Mouse (Mus musculus) liver, postnatal 0 days (tissue): ENCODE measurements around the gene Rnf121.

Experiments
- CTCF ChIP-seq: sonication (generic); IDR thresholded peaks from 2 replicates; pipeline ENCODE4 v1.5.1; 2016; ENCODE audit warnings: antibody characterized with exemption, low read depth
- EP300 ChIP-seq: IDR thresholded peaks from 2 replicates; pipeline ENCODE4 v1.6.1; 2016; ENCODE audit warnings: antibody characterized with exemption, low read depth, mild to moderate bottlenecking

DNA sequence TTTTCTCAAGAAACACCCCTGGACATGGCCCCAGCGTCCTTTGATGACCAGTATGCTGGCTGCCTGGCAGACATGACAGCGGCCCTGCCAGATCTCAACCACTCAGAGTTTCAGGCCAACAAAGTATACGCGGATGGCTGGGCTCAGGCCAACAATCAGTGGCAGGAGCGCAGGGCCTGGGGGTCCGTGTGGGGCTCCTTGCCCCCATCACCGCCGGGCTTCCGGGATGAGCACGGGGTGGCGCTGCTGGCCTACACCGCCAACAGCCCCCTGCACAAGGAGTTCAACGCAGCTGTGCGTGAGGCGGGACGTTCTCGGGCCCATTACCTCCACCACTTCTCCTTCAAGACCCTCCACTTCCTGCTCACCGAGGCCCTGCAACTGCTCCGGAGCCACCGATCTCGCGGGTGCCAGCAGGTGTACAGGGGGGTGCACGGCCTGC lies 41.5 kb upstream of the Rnf121 start:
- no peak for TF ChIP-seq CTCF
- TF ChIP-seq EP300, result no peak
